Mouse (Mus musculus) forebrain, postnatal 0 days (tissue): Measurements from ENCODE around the gene Xcl1. TPM values are rescaled to one million over a fixed set of nuclear protein-coding genes. Genes with fewer than 3 reads are reported as not detected.
"Not testable (repeated sequence)": the region's sequence is repeated elsewhere in the genome, so short reads cannot be mapped to it uniquely, and the experiment has no call there.

ENCODE experiments used
- ATAC-seq: fragments of 200-750 bp; cut with Nextera tagmentation; 2 replicates; pipeline ENCODE4 v1.8.0; 2017; ENCODE audit warnings: mild to moderate bottlenecking, moderate library complexity
- DNase-seq: peaks from one replicate; pipeline ENCODE4 v3.0.0-alpha.2; 2015
- H3K27ac ChIP-seq: fragments of 300-500 bp; sonication (generic); 2 replicates; pipeline ENCODE4 v1.5.1; 2014; ENCODE audit warnings: low read depth, mild to moderate bottlenecking, antibody characterized with exemption, low read length, moderate library complexity, mixed read lengths
- H3K27me3 ChIP-seq: fragments of 300-500 bp; sonication (generic); 2 replicates; pipeline ENCODE4 v1.6.1; 2014; ENCODE audit warnings: mild to moderate bottlenecking, low read length, mixed read lengths; ENCODE audit not compliant: insufficient read depth
- H3K36me3 ChIP-seq: fragments of 300-500 bp; sonication (generic); 2 replicates; pipeline ENCODE4 v1.6.1; 2014; ENCODE audit warnings: mild to moderate bottlenecking, moderate library complexity; ENCODE audit not compliant: insufficient read depth
- H3K4me1 ChIP-seq: fragments of 300-500 bp; sonication (generic); 2 replicates; pipeline ENCODE4 v1.6.1; 2014; ENCODE audit warnings: antibody characterized with exemption; ENCODE audit not compliant: insufficient read depth
- H3K4me2 ChIP-seq: fragments of 300-500 bp; sonication (generic); 2 replicates; pipeline ENCODE4 v1.6.1; 2014; ENCODE audit warnings: low read depth, mild to moderate bottlenecking, moderate library complexity
- H3K4me3 ChIP-seq: fragments of 300-500 bp; sonication (generic); 2 replicates; pipeline ENCODE4 v1.5.1; 2014; ENCODE audit warnings: low read depth, low read length, mixed read lengths
- H3K9ac ChIP-seq: fragments of 300-500 bp; sonication (generic); 2 replicates; pipeline ENCODE4 v1.6.1; 2014; ENCODE audit warnings: mild to moderate bottlenecking
- H3K9me3 ChIP-seq: fragments of 300-500 bp; sonication (generic); 2 replicates; pipeline ENCODE4 v1.6.1; 2016; ENCODE audit warnings: low read length
- CTCF ChIP-seq: sonication (generic); IDR thresholded peaks from 2 replicates; pipeline ENCODE4 v1.5.1; 2016; ENCODE audit warnings: antibody characterized with exemption, control low read depth, low read depth
- WGBS: fragments of 180-500 bp; shearing (Covaris S2); extraction: QIAGEN DNeasy Blood & Tissue Kit; methylation state at CpG from one replicate; pipeline ENCODE4 v1.1.7; 2014; 5-methylcytosine and 5-hydroxymethylcytosine counted together
- polyA plus RNA-seq: library from polyadenylated mRNA; unstranded; fragments of >200 nt; fragmentation: Nextera tagmentation; extraction: Ambion mirVana; gene quantifications from 2 replicates; pipeline ENCODE4 v1.2.1, GENCODE M21; 2015
- total RNA-seq: library from RNA; depleted of rRNA; stranded (reverse); fragments of >200 nt; gene quantifications from 2 replicates; pipeline ENCODE4 v1.2.3, GENCODE M21; 2014; rRNA removed

The Xcl1 gene
- total RNA-seq, result not detected in 2 replicates
- not detected in 2 replicates for polyA plus RNA-seq

DNA sequence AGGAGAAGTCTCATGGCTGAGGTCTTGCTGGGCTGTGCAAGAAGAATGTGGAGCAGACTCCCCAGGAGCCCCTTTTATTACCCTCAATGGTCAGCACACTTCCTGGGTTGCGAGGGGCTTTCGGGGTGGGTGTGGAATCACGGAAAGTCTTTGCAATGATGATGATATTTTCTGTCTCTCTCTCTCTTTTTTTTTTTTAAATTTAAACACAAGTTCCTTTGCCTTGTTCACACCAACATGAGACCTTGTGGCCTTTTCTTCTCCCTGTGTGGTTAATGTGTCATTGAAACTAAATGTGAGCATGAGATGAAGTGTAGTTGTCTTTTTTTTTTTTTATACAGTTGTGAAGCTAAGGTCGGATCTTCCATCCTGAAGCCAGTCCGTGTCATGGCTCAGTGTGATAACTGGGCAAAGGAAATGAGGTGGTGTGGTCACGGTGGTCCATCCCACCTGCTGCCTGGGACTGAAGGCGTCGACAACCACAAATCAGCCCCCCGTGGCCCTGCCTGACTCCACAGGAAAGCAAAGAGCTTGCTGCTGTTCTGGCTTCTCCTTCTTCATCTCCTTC is at the start of gene Xcl1:
Gene Xcl1, minus strand, starts transcription at position 51 of the 568 bp plus-strand sequence.
- no peak for ATAC-seq
- H3K27ac ChIP-seq, result no peak within 1 kb of the TSS
- H3K4me3 ChIP-seq, result no peak within 1 kb of the TSS
- no peaks in the 10 kb centered on the region for H3K4me1 ChIP-seq
- no peak within 1 kb of the TSS for H3K9ac ChIP-seq
- 86% methylated on average over 9 of the region's 9 CpGs for WGBS
- no peaks in the 10 kb centered on the region for H3K27me3 ChIP-seq
- H3K4me2 ChIP-seq, result no peak within 1 kb of the TSS
- DNase-seq, result no peak
- TF ChIP-seq CTCF, result no peak
- no peaks in the 10 kb centered on the region for H3K9me3 ChIP-seq
- no peaks in the 10 kb centered on the region for H3K36me3 ChIP-seq

DNA sequence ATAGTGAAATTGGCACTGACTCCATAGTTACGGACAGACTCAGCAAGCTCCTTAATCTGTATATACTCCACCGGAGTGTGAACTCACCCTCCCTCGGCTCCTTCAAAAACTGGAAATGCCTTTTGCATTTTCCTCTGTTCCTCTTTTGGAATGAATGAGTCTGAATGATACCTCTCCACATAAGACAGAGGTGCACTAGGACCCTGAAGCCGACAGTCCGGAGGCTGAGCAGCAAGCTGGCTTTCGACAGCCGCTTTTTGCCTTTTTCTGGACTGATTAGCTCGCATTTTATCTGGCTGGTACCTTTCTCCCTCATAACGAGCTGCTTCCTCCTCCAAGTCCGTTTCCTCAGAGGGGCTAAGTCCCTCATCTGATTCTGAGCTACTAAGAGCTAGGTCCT is 49.4 kb upstream of the Xcl1 start:
- not testable (repeated sequence) for H3K27me3 ChIP-seq, H3K4me3 ChIP-seq, H3K4me2 ChIP-seq, H3K27ac ChIP-seq, H3K9ac ChIP-seq, ATAC-seq, H3K9me3 ChIP-seq, DNase-seq, H3K36me3 ChIP-seq, H3K4me1 ChIP-seq
- 83% methylated on average over 10 of the region's 10 CpGs for WGBS

DNA sequence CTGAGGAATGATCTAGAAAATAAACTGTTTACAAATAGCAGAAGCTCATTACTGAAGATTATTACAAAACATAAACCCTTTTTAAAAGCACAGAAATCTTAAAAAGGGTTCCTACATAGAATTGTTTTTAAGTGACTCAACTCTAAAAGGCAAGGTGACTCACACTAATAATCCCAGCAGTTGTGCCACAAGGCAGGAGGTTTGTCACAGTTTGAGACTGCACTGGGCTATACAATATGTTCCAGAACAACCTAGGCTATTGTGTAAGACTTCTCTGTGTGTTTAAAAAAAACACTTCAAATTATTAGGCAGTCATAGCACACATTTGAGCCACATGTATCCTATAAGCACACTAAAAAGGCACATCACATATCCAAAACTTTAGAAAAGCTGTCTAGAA is 42.0 kb upstream of the Xcl1 start:
- no peaks in the 10 kb centered on the region for H3K36me3 ChIP-seq
- no peak overlapping the region for H3K4me3 ChIP-seq
- no peak for TF ChIP-seq CTCF
- ATAC-seq (no peak), DNase-seq (no peak)
- H3K9me3 ChIP-seq, result no peaks in the 10 kb centered on the region
- no peaks in the 10 kb centered on the region for H3K4me1 ChIP-seq
- no peak overlapping the region for H3K27ac ChIP-seq
- no peak overlapping the region for H3K9ac ChIP-seq
- no peaks in the 10 kb centered on the region for H3K27me3 ChIP-seq
- no peak overlapping the region for H3K4me2 ChIP-seq

DNA sequence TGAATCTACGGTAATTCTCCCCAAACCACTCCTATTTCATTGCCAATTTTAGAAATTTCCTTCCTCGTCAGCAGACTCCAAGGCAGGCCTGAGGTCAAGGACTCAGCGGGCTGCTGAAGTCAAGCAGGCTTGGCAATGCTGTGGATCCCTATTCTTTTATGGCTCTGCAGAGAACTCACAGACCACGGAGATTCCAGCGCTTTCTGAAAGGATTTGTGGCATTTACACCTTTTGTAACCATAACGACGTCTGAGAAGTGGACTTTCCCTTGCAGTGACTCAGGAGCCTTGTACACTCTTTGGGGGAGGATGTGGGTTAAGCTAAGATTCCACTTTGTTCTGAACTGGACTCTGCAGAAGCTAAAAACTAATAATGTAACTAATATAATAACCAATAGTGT is 40.4 kb upstream of the Xcl1 start:
- Histone ChIP-seq H3K4me3 (no peak overlapping the region), H3K27me3 (no peaks in the 10 kb centered on the region), H3K27ac (no peak overlapping the region), H3K9ac (no peak overlapping the region), H3K36me3 (no peaks in the 10 kb centered on the region), H3K4me1 (no peaks in the 10 kb centered on the region), H3K9me3 (no peaks in the 10 kb centered on the region), H3K4me2 (no peak overlapping the region)
- ATAC-seq (no peak), DNase-seq (no peak)
- 73% methylated on average over 7 of the region's 7 CpGs for WGBS
- TF ChIP-seq CTCF, result no peak

DNA sequence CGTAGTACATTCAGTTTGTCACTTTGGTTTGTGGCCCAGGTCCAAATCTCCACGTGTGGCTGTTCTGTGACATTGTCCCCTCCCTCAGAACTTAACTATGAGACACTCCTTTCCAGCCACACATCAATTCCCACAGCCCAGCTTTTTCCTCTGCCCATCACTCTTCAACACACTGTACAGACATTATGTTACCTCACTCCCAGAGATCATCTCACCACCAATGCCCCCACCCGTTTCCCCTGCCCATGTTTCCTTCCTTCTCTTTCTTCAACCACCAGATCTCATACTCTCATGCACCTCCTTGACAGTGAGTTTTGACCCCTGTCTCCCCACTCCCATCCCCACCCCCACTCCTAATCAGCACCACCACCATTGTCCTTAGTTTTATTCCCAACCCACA is 39.9 kb upstream of the Xcl1 start:
- DNase-seq (no peak), ATAC-seq (no peak)
- Histone ChIP-seq H3K9me3 (no peaks in the 10 kb centered on the region), H3K4me1 (no peaks in the 10 kb centered on the region), H3K36me3 (no peaks in the 10 kb centered on the region), H3K4me3 (no peak overlapping the region), H3K4me2 (no peak overlapping the region), H3K27ac (no peak overlapping the region), H3K9ac (no peak overlapping the region), H3K27me3 (no peaks in the 10 kb centered on the region)
- TF ChIP-seq CTCF, result no peak
- 87% methylated on average over 3 of the region's 3 CpGs for WGBS

DNA sequence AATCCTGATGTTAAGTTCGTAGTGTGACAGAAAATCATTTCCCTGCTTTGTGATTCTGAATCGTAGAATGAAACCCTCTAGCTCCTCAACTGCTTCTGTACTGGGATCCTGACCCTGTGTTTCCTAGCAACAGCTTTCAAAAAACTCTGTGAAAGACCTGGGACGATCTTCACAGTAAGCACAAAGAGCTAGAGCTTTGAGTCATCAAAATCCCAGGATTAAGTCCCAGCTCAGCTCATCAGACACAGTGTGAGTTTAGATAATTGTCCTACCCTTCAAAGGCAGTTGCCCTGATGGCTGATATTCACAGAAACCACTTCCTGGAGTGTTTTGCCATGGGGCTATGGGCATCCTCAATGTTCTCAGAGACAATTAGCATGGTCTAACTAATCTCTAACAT is 38.5 kb upstream of the Xcl1 start:
- peak; percentile 33 for DNase-seq
- 3% methylated on average over 3 of the region's 3 CpGs for WGBS
- Histone ChIP-seq H3K27me3 (no peaks in the 10 kb centered on the region), H3K4me2 (no peak overlapping the region), H3K9ac (no peak overlapping the region), H3K27ac (no peak overlapping the region), H3K4me3 (no peak overlapping the region), H3K9me3 (no peaks in the 10 kb centered on the region), H3K4me1 (no peaks in the 10 kb centered on the region), H3K36me3 (no peaks in the 10 kb centered on the region)
- ATAC-seq, result peak; percentile 78
- TF ChIP-seq CTCF, result no peak

DNA sequence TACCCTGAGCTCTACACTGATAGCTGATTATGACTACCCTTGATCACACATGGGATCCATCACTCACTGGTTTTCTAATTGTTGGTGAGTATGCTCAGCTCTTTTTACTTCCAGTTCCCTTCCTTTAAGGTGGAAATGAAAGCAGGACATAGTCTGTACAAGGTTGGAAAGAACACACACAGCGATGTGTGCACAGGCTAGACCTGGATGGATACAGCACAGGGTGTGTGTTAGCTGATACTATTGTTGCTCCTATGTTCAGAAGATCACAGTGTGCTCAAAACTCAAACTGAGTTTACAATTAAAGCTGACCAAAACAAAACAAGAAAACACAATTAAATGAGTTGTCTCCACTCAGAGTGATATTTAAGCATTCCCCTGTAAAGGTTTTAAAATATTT is 38.0 kb upstream of the Xcl1 start:
- Histone ChIP-seq H3K27ac (no peak overlapping the region), H3K4me2 (no peak overlapping the region), H3K27me3 (no peaks in the 10 kb centered on the region), H3K9me3 (no peaks in the 10 kb centered on the region), H3K9ac (no peak overlapping the region), H3K36me3 (no peaks in the 10 kb centered on the region), H3K4me1 (no peaks in the 10 kb centered on the region), H3K4me3 (no peak overlapping the region)
- TF ChIP-seq CTCF, result no peak
- ATAC-seq (no peak), DNase-seq (no peak)
- WGBS, result 84% methylated on average over 1 of the region's 1 CpGs
